Mouse (Mus musculus): Measurements from ENCODE around the gene Tfap4.
"Not testable (repeated sequence)": the region's sequence is repeated elsewhere in the genome, so short reads cannot be mapped to it uniquely, and the experiment has no call there.

The Tfap4 gene

GRCm38 (mm10) chr16:4557085-4557484 is 2.6 kb downstream of the Tfap4 start:
- in situ Hi-C loops (cut with MboI, MseI) = loop anchor here (10.0 kb wide), 1 partner anchor 482 kb away; the partner anchor contains the start of gene Trap1

- in situ Hi-C loops (cut with MboI, MseI) = loop anchor here (10.0 kb wide), 1 partner anchor 481 kb away; the partner anchor contains the start of gene Trap1
Observed at GRCm38 (mm10) chr16:4555555-4555954, 4.1 kb downstream of the Tfap4 start.

GRCm38 (mm10) chr16:4552829-4553550 is 6.7 kb downstream of the Tfap4 start:
- in situ Hi-C loops (cut with MboI, MseI) = loop anchor here (10.0 kb wide), 1 partner anchor 478 kb away; the partner anchor contains the start of gene Trap1

GRCm38 (mm10) chr16:4551885-4552284 is 7.8 kb downstream of the Tfap4 start:
- in situ Hi-C loops (cut with MboI, MseI) = loop anchor here (10.0 kb wide), 1 partner anchor 477 kb away; the partner anchor contains the start of gene Trap1

- in situ Hi-C loops (cut with MboI, MseI) = loop anchor here (10.0 kb wide), 1 partner anchor 476 kb away; the partner anchor contains the start of gene Trap1
Observed at GRCm38 (mm10) chr16:4551056-4551455, 8.6 kb downstream of the Tfap4 start.

- in situ Hi-C loops (cut with MboI, MseI) = no loop called here
Observed at GRCm38 (mm10) chr16:4548953-4549688, 10.5 kb downstream of the Tfap4 start.

- in situ Hi-C loops (cut with MboI, MseI) = no loop called here
Observed at GRCm38 (mm10) chr16:4547611-4548010, 12.0 kb downstream of the Tfap4 start.

GRCm38 (mm10) chr16:4546838-4547237 is 12.8 kb downstream of the Tfap4 start:
- in situ Hi-C loops (cut with MboI, MseI) = no loop called here

- in situ Hi-C loops (cut with MboI, MseI) = no loop called here
Observed at GRCm38 (mm10) chr16:4544845-4545244, 14.8 kb downstream of the Tfap4 start.

- in situ Hi-C loops (cut with MboI, MseI) = no loop called here
Observed at GRCm38 (mm10) chr16:4543266-4543665, 16.4 kb downstream of the Tfap4 start.

GRCm38 (mm10) chr16:4542236-4542774 is 17.3 kb downstream of the Tfap4 start:
- in situ Hi-C loops (cut with MboI, MseI) = no loop called here

- in situ Hi-C loops (cut with MboI, MseI) = no loop called here
Observed at GRCm38 (mm10) chr16:4541501-4542198, 18.0 kb downstream of the Tfap4 start, which contains the start of gene Srl. TSS of gene Srl (minus strand) at chr16:4541816.

GRCm38 (mm10) chr16:4541033-4541432 is 18.6 kb downstream of the Tfap4 start:
- in situ Hi-C loops (cut with MboI, MseI) = no loop called here

- in situ Hi-C loops (cut with MboI, MseI) = no loop called here
Observed at GRCm38 (mm10) chr16:4540064-4540775, 19.4 kb downstream of the Tfap4 start.

- in situ Hi-C loops (cut with MboI, MseI) = no loop called here
Observed at GRCm38 (mm10) chr16:4539521-4539920, 20.1 kb downstream of the Tfap4 start.

GRCm38 (mm10) chr16:4537616-4538358 is 21.9 kb downstream of the Tfap4 start:
- in situ Hi-C loops (cut with MboI, MseI) = no loop called here

GRCm38 (mm10) chr16:4527373-4527772 is 32.3 kb downstream of the Tfap4 start:
- in situ Hi-C loops (cut with MboI, MseI) = not testable (repeated sequence)

GRCm38 (mm10) chr16:4523313-4524004 is 36.2 kb downstream of the Tfap4 start:
- in situ Hi-C loops (cut with MboI, MseI) = no loop called here

GRCm38 (mm10) chr16:4522879-4523278 is 36.8 kb downstream of the Tfap4 start:
- in situ Hi-C loops (cut with MboI, MseI) = no loop called here

All from regulatory T cell (primary cell).